Mouse (Mus musculus): ENCODE results near the gene Pxmp4. TPM values are rescaled to one million over a fixed set of nuclear protein-coding genes. Genes with fewer than 3 reads are reported as not detected.

Pxmp4 gene
- polyA plus RNA-seq (2014; fragmentation: Illumina TruSeq; extraction: RNeasy Lipid Tissue Mini Kit (QIAGEN cat#74804); ENCODE audit: low read depth, low replicate concordance), result 40.3 TPM

DNA sequence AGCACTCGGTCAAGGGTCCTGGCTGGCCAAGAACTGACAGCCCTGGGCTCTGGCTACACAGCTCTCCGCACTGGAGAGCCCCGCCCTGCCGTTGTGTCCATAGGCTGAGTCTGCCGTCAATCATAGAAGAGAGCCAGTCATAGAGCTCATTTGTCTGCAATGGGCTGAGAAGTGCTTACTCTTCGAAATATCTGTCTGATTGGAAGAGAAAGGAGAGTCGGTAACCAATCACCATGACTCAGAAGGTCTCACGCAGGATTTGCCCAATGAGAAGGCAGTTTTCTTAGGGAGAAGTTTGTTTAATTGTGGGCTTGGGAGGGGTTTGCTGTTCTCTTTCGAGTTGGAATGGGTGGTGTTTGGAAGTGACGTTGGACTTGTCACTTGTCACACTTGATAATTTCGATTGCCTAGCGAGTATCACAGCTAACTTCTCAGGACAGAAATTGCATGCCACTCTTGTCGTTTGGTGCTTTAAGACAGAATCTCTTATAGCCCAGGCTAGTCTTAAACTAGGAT is at the start of gene Pxmp4:
Gene Pxmp4, minus strand, starts transcription at position 71 of the 516 bp plus-strand sequence.

DNA sequence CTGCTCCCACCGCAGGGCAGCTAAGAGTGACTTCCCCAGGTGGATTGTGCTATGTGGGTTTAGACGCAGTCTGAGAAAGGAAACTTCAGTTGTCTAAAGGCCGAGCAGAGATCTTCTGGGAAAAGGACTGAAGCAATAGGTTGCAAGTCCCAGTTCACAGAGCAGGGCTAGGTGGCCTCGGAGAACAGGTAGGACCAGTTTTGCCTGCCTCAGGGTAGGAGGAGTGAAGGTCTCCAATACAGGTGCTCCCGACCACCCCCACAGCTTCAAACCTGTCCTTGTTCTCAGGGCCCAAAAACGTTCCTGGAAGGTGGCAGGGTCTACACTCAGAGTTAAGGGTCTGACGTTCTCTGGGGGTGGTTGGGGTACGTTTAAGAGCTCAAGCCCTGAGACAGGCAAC is 47.9 kb upstream of the Pxmp4 start, which contains the start of gene Chmp4b:
Gene Chmp4b, plus strand, starts transcription at position 343 of the 400 bp plus-strand sequence.

GRCm38 (mm10) chr2:154613118-154614115 is 9.9 kb upstream of the Pxmp4 start, which contains the start of the genes Zfp341 and 4930519P11Rik:
Gene Zfp341 (plus strand): TSS chr2:154613297.
Gene 4930519P11Rik (minus strand): TSS chr2:154613437.

DNA sequence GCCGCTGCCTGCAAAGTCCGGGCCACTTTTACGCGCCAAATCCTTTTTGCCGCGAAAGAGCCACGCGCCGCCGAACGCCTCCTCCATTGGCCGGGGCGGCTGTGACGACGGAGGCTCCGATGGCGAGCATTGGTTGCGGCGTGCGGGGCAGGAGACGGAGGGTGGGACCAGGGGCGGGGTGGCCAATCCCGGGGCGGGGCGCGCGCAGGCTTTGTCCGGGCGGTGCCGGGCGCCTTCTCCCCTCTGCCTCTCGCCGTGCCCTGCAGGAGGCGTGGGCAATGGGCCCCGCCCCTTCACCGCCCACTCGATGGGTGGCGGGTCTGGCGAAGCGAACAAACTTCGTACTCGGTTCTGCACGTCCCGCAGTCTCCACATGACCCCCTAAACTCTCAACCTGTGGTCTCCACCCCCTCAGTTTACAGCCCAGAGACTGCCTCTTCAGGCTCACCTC is 33.6 kb downstream of the Pxmp4 start, which contains the start of gene E2f1:
Gene E2f1, minus strand, starts transcription at position 57 of the 451 bp plus-strand sequence.

GRCm38 (mm10) chr2:154558264-154559039 is 45.1 kb downstream of the Pxmp4 start, which contains the start of gene Necab3:
Gene Necab3 (minus strand): TSS chr2:154558890.

DNA sequence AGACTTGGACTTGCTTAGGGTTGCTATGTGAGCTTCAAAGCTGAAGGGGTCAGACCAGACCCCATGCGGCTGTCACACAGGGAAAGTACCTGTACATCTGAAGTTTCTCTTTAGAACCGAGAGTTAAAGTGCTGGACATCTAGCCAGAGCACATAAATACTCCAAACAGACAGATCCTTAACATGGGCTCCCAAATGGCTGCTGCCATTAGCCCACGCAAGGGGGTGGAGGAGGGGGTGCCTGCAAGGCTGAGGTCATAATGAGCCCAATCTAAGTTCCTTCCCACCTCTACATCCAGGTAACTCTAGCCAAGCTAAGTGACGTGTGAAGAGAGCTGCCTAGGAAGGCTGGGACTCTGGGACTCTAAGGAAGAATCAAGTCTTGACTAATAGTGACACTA is 52.0 kb downstream of the Pxmp4 start, which contains the start of gene Actl10:
Gene Actl10, plus strand, starts transcription at position 301 of the 400 bp plus-strand sequence.

GRCm38 (mm10) chr2:154546711-154547110 is 56.8 kb downstream of the Pxmp4 start, which contains the start of gene 1700003F12Rik:
Gene 1700003F12Rik (plus strand): TSS chr2:154547085.

Other genes starting within 250 kb of the Pxmp4 start
- gene Cdk5rap1, start 230.7 kb downstream of the Pxmp4 start, polyA plus RNA-seq (2014; fragmentation: Illumina TruSeq; extraction: RNeasy Lipid Tissue Mini Kit (QIAGEN cat#74804); ENCODE audit: low read depth, low replicate concordance), result 11.8 TPM
- 0.53 TPM for gene Snta1, start 195.6 kb downstream of the Pxmp4 start, polyA plus RNA-seq (2014; fragmentation: Illumina TruSeq; extraction: RNeasy Lipid Tissue Mini Kit (QIAGEN cat#74804); ENCODE audit: low read depth, low replicate concordance)
- gene Cbfa2t2, start 167.2 kb downstream of the Pxmp4 start, polyA plus RNA-seq (2014; fragmentation: Illumina TruSeq; extraction: RNeasy Lipid Tissue Mini Kit (QIAGEN cat#74804); ENCODE audit: low read depth, low replicate concordance), result 6.5 TPM
- gene 1700003F12Rik, start 56.6 kb downstream of the Pxmp4 start, polyA plus RNA-seq (2014; fragmentation: Illumina TruSeq; extraction: RNeasy Lipid Tissue Mini Kit (QIAGEN cat#74804); ENCODE audit: low read depth, low replicate concordance), result not detected
- gene Actl10, start 51.9 kb downstream of the Pxmp4 start, polyA plus RNA-seq (2014; fragmentation: Illumina TruSeq; extraction: RNeasy Lipid Tissue Mini Kit (QIAGEN cat#74804); ENCODE audit: low read depth, low replicate concordance), result not detected
- not detected for gene Necab3, start 44.8 kb downstream of the Pxmp4 start, polyA plus RNA-seq (2014; fragmentation: Illumina TruSeq; extraction: RNeasy Lipid Tissue Mini Kit (QIAGEN cat#74804); ENCODE audit: low read depth, low replicate concordance)
- not detected for gene E2f1, start 33.8 kb downstream of the Pxmp4 start, polyA plus RNA-seq (2014; fragmentation: Illumina TruSeq; extraction: RNeasy Lipid Tissue Mini Kit (QIAGEN cat#74804); ENCODE audit: low read depth, low replicate concordance)
- 0.19 TPM for gene Zfp341, start 9.6 kb upstream of the Pxmp4 start, polyA plus RNA-seq (2014; fragmentation: Illumina TruSeq; extraction: RNeasy Lipid Tissue Mini Kit (QIAGEN cat#74804); ENCODE audit: low read depth, low replicate concordance)
- not detected for gene 4930519P11Rik, start 9.7 kb upstream of the Pxmp4 start, polyA plus RNA-seq (2014; fragmentation: Illumina TruSeq; extraction: RNeasy Lipid Tissue Mini Kit (QIAGEN cat#74804); ENCODE audit: low read depth, low replicate concordance)
- gene Chmp4b, start 48.0 kb upstream of the Pxmp4 start, polyA plus RNA-seq (2014; fragmentation: Illumina TruSeq; extraction: RNeasy Lipid Tissue Mini Kit (QIAGEN cat#74804); ENCODE audit: low read depth, low replicate concordance), result 36.4 TPM
- gene Gm14214, start 166.3 kb upstream of the Pxmp4 start, polyA plus RNA-seq (2014; fragmentation: Illumina TruSeq; extraction: RNeasy Lipid Tissue Mini Kit (QIAGEN cat#74804); ENCODE audit: low read depth, low replicate concordance), result not detected
- 54.8 TPM for gene Raly, start 187.4 kb upstream of the Pxmp4 start, polyA plus RNA-seq (2014; fragmentation: Illumina TruSeq; extraction: RNeasy Lipid Tissue Mini Kit (QIAGEN cat#74804); ENCODE audit: low read depth, low replicate concordance)
- not detected for gene a, start 187.7 kb upstream of the Pxmp4 start, polyA plus RNA-seq (2014; fragmentation: Illumina TruSeq; extraction: RNeasy Lipid Tissue Mini Kit (QIAGEN cat#74804); ENCODE audit: low read depth, low replicate concordance)